Mouse (Mus musculus) heart, postnatal 0 days (tissue): ENCODE data around the gene Rere. TPM values are rescaled to one million over a fixed set of nuclear protein-coding genes. Genes with fewer than 3 reads are reported as not detected.

Experiments used
- ATAC-seq: fragments of 200-750 bp; cut with Nextera tagmentation; 2 replicates; pipeline ENCODE4 v1.8.0; 2017; ENCODE audit warnings: low read depth, moderate number of reproducible peaks, moderate library complexity; ENCODE audit not compliant: insufficient read depth
- DNase-seq: peaks from one replicate; pipeline ENCODE4 v3.0.0-alpha.2; 2016; ENCODE audit warnings: low spot score
- H3K27ac ChIP-seq: fragments of 300-500 bp; sonication (generic); 2 replicates; pipeline ENCODE4 v1.5.1; 2014; ENCODE audit warnings: low read depth, mild to moderate bottlenecking
- H3K27me3 ChIP-seq: fragments of 300-500 bp; sonication (generic); 2 replicates; pipeline ENCODE4 v1.6.1; 2014; ENCODE audit warnings: low read length, mixed read lengths; ENCODE audit not compliant: control insufficient read depth, insufficient read depth
- H3K36me3 ChIP-seq: fragments of 300-500 bp; sonication (generic); replicated peaks from 2 replicates; pipeline ENCODE4 v1.6.1; 2014; ENCODE audit warnings: low read length, mixed read lengths; ENCODE audit not compliant: control insufficient read depth, insufficient read depth
- H3K4me1 ChIP-seq: fragments of 300-500 bp; sonication (generic); 2 replicates; pipeline ENCODE4 v1.6.1; 2014; ENCODE audit warnings: antibody characterized with exemption; ENCODE audit not compliant: control insufficient read depth, insufficient read depth
- H3K4me2 ChIP-seq: fragments of 300-500 bp; sonication (generic); 2 replicates; pipeline ENCODE4 v1.6.1; 2014; ENCODE audit warnings: low read depth, mild to moderate bottlenecking, low read length, moderate library complexity
- H3K4me3 ChIP-seq: fragments of 300-500 bp; sonication (generic); 2 replicates; pipeline ENCODE4 v1.5.1; 2014; ENCODE audit warnings: low read depth, low read length
- H3K9ac ChIP-seq: fragments of 300-500 bp; sonication (generic); replicated peaks from 2 replicates; pipeline ENCODE4 v1.6.1; 2014; ENCODE audit warnings: low read depth, low read length, mixed read lengths
- H3K9me3 ChIP-seq: fragments of 300-500 bp; sonication (generic); replicated peaks from 2 replicates; pipeline ENCODE4 v1.6.1; 2016; ENCODE audit warnings: low read length; ENCODE audit not compliant: control insufficient read depth
- CTCF ChIP-seq: IDR thresholded peaks from 2 replicates; pipeline ENCODE4 v1.5.1; 2016; ENCODE audit warnings: antibody characterized with exemption, control low read depth, low read depth
- EP300 ChIP-seq: IDR thresholded peaks from 2 replicates; pipeline ENCODE4 v1.6.1; 2016; ENCODE audit warnings: antibody characterized with exemption, low read depth
- WGBS: fragments of 180-500 bp; shearing (Covaris S2); extraction: QIAGEN DNeasy Blood & Tissue Kit; methylation state at CpG from one replicate; pipeline ENCODE4 v1.1.7; 2014; 5-methylcytosine and 5-hydroxymethylcytosine counted together
- polyA plus RNA-seq: library from polyadenylated mRNA; unstranded; fragments of >200 nt; fragmentation: Nextera tagmentation; extraction: Ambion mirVana; gene quantifications from 2 replicates; pipeline ENCODE4 v1.2.1, GENCODE M21; 2015
- total RNA-seq: library from RNA; depleted of rRNA; stranded (reverse); fragments of >200 nt; gene quantifications from 2 replicates; pipeline ENCODE4 v1.2.3, GENCODE M21; 2014; ENCODE audit warnings: low replicate concordance

The Rere gene
- total and polyA plus RNA-seq, 2 experiments from 2014 or later: 14.6 to 17.9 TPM

- WGBS: 24% methylated on average over 1 of the region's 1 CpGs
- no peak for DNase-seq
- H3K27me3 ChIP-seq: no peaks in the 10 kb centered on the region
- no peaks in the 10 kb centered on the region for H3K36me3 ChIP-seq
- no peak overlapping the region for H3K27ac ChIP-seq
- H3K4me3 ChIP-seq: no peak overlapping the region
- no peak overlapping the region for H3K4me2 ChIP-seq
- peaks cover 23% of the 10 kb centered on the region for H3K4me1 ChIP-seq
- H3K9me3 ChIP-seq: no peaks in the 10 kb centered on the region
- ATAC-seq: no peak
- no peak overlapping the region for H3K9ac ChIP-seq
- no peak for TF ChIP-seq EP300
- TF ChIP-seq CTCF: no peak
Measured at GRCm38 (mm10) chr4:150557976-150558375, 276.5 kb downstream of the Rere start.

- WGBS: 59% methylated on average over 3 of the region's 3 CpGs
- Histone ChIP-seq H3K9ac (no peak overlapping the region), H3K9me3 (no peaks in the 10 kb centered on the region), H3K4me3 (no peak overlapping the region), H3K27ac (no peak overlapping the region), H3K36me3 (no peaks in the 10 kb centered on the region), H3K4me1 (peaks cover 23% of the 10 kb centered on the region), H3K4me2 (no peak overlapping the region), H3K27me3 (no peaks in the 10 kb centered on the region)
- no peak for TF ChIP-seq CTCF
- TF ChIP-seq EP300: no peak
- ATAC-seq: no peak
- no peak for DNase-seq
Measured at GRCm38 (mm10) chr4:150559514-150559913, 278.1 kb downstream of the Rere start.

- H3K4me3 ChIP-seq: no peak overlapping the region
- H3K27ac ChIP-seq: no peak overlapping the region
- no peaks in the 10 kb centered on the region for H3K27me3 ChIP-seq
- no peak overlapping the region for H3K4me2 ChIP-seq
- H3K9me3 ChIP-seq: no peaks in the 10 kb centered on the region
- no peak for DNase-seq
- H3K36me3 ChIP-seq: no peaks in the 10 kb centered on the region
- ATAC-seq: no peak
- no peak overlapping the region for H3K9ac ChIP-seq
- H3K4me1 ChIP-seq: peaks cover 10% of the 10 kb centered on the region
- TF ChIP-seq EP300 (no peak), CTCF (no peak)
- WGBS: 69% methylated on average over 5 of the region's 5 CpGs
Measured at GRCm38 (mm10) chr4:150563281-150563680, 281.8 kb downstream of the Rere start.

GRCm38 (mm10) chr4:150566193-150566592, 284.7 kb downstream of the Rere start:
- no peak overlapping the region for H3K9ac ChIP-seq
- H3K36me3 ChIP-seq: no peaks in the 10 kb centered on the region
- H3K27me3 ChIP-seq: no peaks in the 10 kb centered on the region
- H3K27ac ChIP-seq: no peak overlapping the region
- no peak for DNase-seq
- ATAC-seq: no peak
- WGBS: 85% methylated on average over 6 of the region's 6 CpGs
- no peak overlapping the region for H3K4me2 ChIP-seq
- peaks cover 11% of the 10 kb centered on the region for H3K4me1 ChIP-seq
- TF ChIP-seq CTCF (no peak), EP300 (no peak)
- H3K9me3 ChIP-seq: no peaks in the 10 kb centered on the region
- H3K4me3 ChIP-seq: no peak overlapping the region

GRCm38 (mm10) chr4:150568318-150569134, 287.1 kb downstream of the Rere start:
- 32% methylated on average over 9 of the region's 9 CpGs for WGBS
- no peaks in the 10 kb centered on the region for H3K9me3 ChIP-seq
- peaks cover 18% of the 10 kb centered on the region for H3K4me1 ChIP-seq
- peak overlapping the region; percentile 92 for H3K9ac ChIP-seq
- no peaks in the 10 kb centered on the region for H3K27me3 ChIP-seq
- peak overlapping the region; percentile 90 for H3K27ac ChIP-seq
- peaks cover 1% of the 10 kb centered on the region; the same call in 1 of the 2 replicates for H3K36me3 ChIP-seq
- DNase-seq (no peak), ATAC-seq (no peak)
- peak overlapping the region; percentile 80 for H3K4me2 ChIP-seq
- H3K4me3 ChIP-seq: peak overlapping the region; percentile 86
- TF ChIP-seq CTCF (no peak), EP300 (no peak)
